Mouse (Mus musculus) naive thymus-derived CD4-positive, alpha-beta T cell, adult 2 months (primary cell): Measurements from ENCODE around the gene Caskin1.
A peak's percentile ranks its signal among the peaks of the same experiment; 100 is the strongest.

ENCODE experiments used
- DNase-seq: peaks from one replicate; pipeline ENCODE4 v3.0.0-alpha.2; 2011; ENCODE audit warnings: low read depth

Gene Caskin1

GRCm38 (mm10) chr17:24488186-24488661 lies at the start of gene Caskin1:
Gene Caskin1, plus strand, starts transcription at chr17:24488601.
- DNase-seq = no peak

DNA sequence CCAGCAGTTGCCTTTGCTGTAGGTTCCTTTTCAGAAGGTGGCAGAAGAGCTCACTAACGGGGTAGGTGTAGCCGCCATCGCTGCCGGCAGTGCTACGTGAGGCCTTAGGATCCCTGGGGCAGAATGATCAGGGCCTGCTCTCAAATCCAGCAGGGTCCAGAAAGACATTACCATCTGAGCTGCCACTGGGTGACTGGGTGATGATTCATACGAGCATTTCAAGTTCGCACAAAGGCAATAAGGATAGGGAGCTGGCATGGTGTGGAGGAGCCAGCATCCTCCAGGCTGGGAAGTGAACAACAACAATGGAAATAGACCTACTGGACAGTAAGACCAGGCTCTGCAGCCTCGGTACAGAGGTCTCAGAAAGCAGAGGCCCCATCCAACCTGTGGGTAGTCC lies 48.0 kb upstream of the Caskin1 start:
- no peak for DNase-seq

GRCm38 (mm10) chr17:24441148-24441547 lies 47.3 kb upstream of the Caskin1 start:
- no peak for DNase-seq

DNA sequence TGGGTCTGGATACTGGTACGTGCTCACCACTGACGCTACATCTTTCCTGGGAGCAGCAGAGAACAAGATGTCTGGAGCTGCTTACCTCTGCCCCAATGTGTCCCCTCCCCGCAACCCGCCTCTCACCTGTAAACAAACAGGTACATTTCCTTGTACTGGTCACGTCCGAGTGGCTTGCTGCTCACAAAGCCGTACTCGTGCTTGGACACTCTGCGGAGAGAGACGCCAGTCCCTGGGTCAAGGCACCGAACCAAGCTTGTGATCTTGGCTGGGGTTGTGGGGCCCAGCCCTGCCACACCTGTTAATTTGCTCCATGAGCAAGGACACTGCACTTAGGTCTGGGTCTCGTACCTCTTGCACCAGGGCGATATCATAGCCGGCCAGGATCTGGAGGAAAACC lies 46.3 kb upstream of the Caskin1 start:
- no peak for DNase-seq

DNA sequence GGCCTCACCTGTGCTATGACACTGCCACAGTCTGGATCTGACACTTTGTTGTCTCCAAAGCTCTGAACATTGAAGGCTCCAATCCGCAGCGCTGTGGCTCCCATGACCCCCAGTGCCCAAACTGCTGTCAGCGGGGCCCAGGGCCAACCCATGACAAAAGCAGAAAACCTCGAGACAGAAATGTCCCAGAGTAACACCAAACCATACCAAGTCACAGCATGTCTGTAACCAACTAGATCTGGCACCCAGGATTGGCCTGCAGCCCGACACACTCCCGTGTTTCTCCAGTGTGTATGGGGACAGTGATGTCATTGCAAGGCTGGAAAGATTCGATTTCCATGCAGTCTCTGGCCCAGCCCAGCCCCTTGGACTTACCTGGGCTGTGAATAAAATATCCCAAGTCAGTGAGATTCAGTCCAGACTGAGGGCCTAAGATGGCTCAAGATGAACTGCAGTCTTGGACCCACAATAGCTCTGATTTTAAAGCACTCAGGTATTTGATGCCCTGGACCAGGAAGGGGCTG lies 45.7 kb upstream of the Caskin1 start, which contains the start of gene Dnase1l2:
Gene Dnase1l2 (minus strand): TSS at position 474 of the 524 bp plus-strand sequence.
- DNase-seq = no peak

GRCm38 (mm10) chr17:24443409-24443808 lies 45.0 kb upstream of the Caskin1 start:
- DNase-seq = no peak

- DNase-seq = no peak
Observed at GRCm38 (mm10) chr17:24446590-24446989, 41.8 kb upstream of the Caskin1 start.

GRCm38 (mm10) chr17:24449507-24449906 lies 38.9 kb upstream of the Caskin1 start:
- no peak for DNase-seq

DNA sequence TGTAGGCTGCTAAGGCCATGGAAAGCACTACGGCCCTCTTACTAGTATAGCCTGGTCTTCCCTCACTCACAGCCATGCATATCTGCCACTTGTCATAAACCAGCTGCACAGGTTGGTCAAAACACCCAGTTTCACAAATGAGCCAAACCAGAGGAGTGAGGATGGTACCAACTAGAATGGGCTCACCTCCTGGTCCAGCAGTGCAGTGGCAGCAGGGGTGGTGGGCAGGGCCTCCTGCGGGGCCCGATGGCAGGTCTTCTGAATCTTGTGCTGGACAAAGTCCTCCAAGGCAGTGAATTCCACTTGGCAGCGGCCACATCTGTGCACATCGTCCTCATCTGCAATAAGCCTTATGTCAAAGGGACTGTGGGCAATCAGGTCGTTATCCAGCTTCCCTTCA lies 37.2 kb upstream of the Caskin1 start:
- DNase-seq = no peak

GRCm38 (mm10) chr17:24453372-24453771 lies 35.0 kb upstream of the Caskin1 start:
- no peak for DNase-seq

DNA sequence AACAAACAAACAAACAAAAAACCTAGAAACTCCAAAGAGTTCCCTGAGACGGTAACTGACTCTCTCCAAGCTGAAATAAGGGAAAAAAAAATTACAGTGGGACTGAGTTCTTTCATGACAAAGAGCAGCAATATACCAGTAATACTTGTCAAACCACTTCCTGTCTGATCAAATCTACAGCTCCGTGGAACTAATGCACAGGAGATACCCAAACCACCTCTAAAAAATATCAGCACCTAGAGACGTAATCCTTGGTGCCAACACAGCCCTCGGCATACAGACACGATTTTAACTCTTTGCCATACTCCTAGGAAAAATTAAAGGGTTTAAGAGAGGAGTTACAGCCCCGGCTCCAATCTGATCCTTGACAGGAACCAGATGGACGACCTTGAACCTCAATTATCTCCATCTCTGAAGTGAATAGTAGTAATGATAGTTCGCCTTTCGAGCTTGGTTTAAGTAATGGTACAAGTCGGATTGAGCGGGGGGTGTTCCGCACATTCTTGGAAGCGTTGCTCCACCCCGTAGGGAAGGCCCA lies 34.1 kb upstream of the Caskin1 start:
- peak; percentile 76 for DNase-seq

DNA sequence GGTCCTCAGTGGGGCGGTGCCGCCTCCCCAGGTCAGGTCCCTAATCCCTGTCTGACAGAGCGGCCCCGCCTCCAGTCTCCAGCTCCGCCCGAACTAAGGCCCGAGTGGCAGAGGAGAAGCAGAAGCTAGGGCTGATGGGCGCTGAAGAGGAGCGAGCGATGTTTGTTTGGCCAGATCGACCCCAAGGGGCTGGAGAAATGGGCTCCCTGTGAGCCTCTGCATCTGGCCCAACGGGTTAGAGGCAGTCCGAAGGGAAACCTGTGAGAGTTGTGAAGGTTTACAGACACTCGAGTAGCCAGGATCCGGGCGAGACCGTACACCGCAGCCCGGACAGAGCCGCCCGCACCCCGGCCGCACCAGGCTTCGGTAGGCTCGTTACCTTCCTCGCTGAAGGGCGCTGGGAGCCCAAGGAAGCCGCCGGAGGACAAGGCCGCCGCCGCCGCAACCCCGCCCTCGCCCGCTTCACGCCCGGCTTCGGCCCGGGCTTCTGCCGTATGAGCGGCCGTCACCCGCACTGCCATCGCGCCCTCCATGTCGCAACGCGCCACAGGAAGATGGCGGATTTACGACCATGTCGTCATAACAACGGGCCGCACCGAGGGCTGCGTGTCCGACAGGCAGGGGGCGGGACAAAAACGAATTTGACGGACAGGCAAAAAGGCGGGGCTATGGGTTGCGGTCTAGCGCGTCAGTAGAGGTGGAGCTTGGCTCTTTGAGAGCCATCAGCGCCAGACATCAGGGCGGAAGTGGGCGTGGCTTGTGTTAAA lies 33.5 kb upstream of the Caskin1 start:
- peak; percentile 99 for DNase-seq

DNA sequence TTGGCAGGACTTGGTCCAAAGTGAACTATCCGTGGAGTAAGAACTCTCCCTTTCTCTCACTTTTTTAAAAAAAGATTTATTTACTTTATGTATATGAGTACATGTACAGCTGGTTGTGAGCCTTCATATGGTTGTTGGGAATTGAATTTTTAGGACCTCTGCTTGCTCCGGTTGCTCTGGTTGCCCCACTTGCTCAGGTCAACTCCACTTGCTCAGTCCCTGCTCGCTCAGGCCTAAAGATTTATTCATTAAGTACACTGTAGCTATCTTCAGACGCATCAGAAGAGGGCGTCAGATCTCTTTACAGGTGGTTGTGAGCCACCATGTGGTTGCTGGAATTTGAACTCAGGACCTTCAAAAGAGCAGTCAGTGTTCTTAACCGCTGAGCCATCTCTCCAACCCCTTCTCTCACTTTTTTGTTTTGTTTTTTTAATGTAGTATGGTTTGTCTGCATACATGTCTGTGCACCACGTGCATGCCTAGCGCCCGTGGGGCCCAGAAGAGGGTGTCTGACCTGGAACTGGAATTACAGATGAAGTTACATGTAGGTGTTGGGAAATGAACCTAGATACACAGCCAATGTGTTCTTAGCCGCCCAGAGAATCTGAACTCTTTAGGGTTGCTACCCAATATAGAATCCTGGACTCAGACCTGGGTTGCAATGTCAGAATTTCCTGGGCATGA lies 32.7 kb upstream of the Caskin1 start:
- peak; percentile 42 for DNase-seq

DNA sequence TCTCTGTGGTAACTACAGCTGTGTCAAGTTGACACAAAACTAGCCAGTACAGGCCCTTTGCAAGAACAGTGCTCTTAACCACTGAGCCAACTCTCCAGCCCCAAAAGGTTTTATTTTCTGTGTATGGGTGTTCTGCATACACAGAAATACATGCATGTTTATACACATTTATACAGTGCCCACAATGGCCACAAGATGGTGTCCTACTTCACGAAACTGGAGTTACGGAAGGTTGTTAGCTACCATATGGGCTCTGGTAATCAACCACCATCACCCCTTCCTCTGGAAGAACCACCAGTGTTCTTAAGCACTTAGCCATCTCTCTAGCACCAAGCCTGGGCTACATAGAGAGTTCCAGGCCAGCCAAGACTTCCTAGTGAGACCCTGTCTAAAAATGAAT lies 26.8 kb upstream of the Caskin1 start:
- peak; percentile 73 for DNase-seq

- no peak for DNase-seq
Observed at GRCm38 (mm10) chr17:24462932-24463331, 25.5 kb upstream of the Caskin1 start.

DNA sequence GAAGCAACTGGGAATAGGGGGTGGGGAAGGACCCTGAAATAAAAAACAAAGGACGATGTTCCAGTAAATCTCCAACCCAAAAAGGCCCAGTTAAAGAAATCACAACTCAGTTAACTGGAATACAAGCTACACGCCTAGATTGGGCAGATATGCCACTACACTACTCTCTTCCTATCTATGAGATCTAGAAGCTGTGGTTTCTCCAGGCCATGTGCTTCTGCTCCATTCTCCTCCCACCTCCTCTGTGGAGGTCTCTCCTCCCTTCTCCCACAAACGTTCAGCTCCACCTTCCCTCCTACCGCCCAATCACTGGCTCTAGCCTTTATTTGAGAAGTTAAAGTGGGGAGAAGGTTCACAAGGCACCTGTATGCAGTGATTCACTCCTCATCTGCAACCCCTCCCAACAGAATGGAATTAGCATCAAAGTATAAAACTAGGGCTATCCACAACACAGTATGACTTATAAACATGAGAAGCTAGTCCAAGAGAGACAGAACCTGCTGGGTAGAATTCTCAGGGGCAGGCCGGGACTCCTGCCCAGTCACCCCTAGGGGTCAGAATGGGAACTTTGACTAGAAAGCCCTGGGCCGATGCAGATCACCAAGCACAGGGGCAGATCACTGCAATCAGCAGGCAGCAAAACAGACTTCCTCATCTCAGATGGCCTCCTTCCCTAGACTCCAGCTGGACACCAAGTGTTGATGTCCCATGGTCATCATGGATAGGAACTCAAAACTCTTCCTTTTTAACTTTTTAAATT lies 24.8 kb upstream of the Caskin1 start:
- no peak for DNase-seq

DNA sequence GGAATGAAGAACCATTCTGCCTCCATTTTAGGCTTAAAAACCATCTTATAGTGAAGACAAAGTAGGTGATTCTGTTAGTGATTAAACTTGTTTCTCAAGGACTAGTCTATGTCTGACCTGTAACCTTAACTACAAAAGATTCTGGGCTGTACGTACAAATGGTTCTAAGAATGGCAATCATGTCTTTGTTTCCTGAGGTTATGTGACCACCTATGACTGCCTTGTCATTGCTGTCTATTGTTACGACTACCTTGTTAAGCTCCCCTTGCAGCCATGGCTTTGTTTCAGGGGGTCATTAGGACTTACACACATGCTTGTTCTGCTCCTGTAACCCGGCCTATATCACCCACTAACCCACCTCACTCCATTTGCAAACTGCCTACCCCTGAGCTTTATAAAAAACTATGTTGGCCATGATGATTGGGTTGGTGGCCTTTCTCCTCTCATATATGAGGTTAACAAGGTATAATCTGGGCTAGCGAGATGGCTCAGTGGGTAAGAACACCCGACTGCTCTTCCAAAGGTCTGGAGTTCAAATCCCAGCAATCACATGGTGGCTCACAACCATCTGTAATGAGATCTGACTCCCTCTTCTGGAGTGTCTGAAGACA lies 19.7 kb upstream of the Caskin1 start:
- DNase-seq = no peak

DNA sequence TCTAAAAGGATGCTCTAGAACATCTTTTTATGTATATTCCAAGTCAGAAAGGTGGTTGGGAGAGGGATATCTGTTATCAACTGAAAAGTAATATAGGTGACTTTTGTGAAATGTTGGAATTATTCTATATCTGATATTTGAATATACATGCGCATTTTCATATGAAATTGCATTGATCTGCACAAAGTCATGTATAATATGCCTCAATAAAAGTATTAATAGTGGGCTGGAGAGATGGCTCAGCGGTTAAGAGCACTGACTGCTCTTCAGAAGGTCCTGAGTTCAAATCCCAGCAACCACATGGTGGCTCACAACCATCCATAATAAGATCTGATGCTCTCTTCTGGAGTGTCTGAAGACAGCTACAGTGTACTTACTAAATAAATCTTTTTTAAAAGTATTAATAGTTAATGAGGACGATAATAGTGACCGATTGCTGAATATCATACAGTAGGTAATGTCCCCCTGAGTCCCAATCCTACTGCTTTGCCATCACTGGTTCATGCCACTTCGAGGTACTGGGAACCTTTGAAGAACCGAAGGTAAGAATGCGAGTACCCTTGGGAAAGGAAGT lies 19.0 kb upstream of the Caskin1 start:
- no peak for DNase-seq

DNA sequence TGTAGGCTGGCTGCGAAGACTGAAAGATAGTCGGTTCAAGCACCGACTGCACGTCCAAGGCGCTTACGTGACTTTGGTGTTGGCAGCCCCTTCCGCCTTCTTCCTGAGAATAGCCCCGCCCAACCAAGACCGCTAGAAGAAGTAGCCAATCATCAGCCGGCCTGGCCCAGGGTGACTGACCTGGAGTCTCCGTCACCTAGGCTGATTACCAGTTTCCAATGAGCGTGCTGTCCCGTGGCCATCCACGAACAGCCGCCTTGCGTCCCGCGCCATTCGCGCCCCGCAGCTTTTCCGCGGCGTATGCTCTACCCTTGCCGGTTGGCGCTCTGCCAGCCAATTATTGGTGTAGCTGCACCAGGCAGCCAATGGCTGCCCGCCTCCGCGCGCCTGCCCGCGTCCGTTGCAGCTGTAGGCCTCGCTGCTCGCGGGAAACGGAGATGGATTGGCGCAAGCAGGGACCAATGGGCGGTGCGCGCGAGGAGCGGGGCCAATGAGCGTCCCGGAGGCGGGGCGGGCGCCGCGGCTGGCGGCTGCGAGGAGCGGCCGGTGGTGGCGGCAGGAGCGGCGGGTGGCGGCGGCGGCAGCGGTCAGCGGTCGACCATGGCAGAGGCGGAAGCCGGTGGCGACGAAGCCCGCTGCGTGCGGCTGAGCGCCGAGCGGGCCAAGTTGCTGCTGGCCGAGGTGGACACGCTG lies 18.3 kb upstream of the Caskin1 start, which contains the start of the genes E4f1 and Pgp:
Gene E4f1 (minus strand): TSS at position 404 of the 693 bp plus-strand sequence.
Gene Pgp (plus strand): TSS at position 483 of the 693 bp plus-strand sequence.
- peak; percentile 99 for DNase-seq
